Mouse (Mus musculus) spleen, postnatal 4 days (tissue): ENCODE data around the gene Rnf222.

Source experiments
- DNase-seq, 2 experiments: peaks; one replicate each; pipeline ENCODE4 v3.0.0; 2022; ENCODE audit warnings: low spot score in 2 of 2

The Rnf222 gene

DNA sequence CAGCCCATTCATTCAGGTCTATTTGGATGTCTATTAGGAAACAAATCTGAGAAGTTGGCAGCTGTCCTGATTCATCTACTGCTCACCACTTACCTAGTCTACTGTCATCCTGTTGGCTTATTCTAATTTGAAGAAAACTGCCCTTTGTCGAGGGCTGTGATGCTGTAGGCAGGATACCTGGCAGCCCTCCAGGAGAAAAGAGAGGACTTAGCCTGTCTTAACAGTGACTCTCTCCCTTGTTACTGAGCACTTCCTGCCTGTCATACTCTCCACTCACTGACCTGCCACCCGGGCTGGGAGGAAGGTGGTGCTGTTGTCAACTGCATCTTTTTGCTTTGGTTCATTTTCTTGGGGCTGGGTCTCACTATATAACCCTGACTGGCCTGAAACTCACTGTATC, 2.3 kb downstream of the Rnf222 start:
- DNase-seq: no peak

DNA sequence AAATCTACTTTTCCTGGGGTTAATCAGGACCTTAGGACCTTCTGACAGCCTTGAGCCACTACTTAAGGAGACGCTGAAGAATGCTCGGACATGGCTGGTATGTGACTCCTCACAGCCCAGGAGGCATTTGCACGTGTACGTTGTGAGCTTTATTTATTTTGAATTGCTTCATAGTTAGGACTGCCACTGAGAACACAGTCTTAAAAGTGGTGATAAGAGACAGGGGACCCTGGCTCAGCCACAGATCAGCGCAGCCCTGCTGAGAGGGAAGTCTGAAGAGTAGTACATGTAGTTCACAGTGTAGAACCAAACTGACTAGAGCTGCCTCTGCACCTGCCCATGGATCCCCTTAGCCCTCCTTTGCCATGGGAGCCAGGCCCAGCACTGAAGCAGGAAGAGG, 3.5 kb downstream of the Rnf222 start:
- no peak for DNase-seq

DNA sequence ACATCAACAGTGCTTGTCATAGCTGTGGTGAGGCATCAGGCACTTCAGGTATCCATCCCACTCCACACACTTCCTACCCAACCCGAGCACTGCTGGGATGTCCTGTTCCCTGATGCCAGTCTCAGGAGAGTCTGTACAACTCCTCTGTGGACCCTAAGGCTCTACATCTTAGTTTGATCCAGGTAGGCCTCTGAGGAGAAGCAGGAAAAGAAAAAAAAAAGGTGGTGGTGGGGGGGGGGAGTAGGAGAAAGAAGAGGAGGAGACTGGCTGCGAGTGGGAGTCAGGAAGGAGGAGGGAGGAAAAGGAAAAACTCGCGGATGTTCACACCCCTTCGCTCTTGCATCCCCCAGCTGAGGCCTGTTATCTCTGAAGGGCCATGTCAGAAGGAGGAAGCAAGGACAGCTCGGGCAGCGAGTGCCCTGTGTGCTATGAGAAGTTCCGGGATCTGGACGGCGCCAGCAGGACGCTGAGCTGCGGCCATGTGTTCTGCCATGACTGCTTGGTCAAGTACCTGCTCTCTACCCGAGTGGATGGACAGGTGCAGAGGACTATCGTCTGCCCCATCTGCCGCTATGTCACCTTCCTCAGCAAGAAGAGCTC, 4.0 kb downstream of the Rnf222 start:
- DNase-seq: no peak

DNA sequence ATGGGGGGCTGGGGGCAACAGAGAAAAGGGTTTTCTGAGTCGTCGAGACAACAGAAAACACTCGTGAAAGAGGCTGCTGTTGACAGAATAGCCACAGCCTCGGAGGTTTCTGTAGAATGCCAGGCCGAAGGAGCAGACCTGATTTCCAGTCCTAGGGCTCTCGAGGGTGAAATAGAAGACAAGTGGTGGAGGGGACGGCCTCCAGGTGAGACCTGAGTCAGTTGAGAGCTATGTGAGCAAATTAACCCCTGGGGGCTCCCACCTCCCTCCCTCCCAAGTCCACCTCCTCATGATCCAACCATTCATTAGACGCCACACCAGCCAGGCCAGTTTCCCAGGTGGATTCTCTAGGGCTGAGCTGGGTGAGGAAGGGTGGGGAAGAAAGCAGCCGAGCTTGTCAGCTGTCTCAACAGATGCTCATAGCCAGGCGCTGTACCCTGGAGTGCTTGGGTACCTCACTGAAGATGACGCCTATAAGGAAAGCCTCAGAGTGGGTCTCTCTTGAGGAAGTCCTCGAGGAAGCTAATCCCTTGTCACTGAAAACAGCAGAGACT, 5.6 kb downstream of the Rnf222 start:
- no peak for DNase-seq

DNA sequence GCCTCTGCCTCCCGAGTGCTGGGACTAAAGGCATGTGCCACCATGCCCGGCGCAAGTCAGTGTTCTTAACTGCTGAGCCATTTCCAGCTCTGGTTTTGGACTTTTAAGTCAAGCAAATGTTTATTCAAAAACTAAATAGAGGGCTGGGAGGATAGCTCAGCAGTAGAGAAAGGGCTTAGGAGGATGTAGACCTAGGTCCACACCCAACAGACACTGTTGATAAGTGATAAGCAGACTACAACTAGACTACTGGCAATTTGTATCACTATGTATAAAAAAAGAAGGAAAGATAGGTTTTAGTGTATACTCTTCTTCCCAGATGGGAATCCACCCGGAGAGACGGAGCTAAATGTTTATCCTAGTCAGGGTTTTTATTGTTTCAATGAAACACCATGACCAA, 7.9 kb downstream of the Rnf222 start:
- DNase-seq: no peak

DNA sequence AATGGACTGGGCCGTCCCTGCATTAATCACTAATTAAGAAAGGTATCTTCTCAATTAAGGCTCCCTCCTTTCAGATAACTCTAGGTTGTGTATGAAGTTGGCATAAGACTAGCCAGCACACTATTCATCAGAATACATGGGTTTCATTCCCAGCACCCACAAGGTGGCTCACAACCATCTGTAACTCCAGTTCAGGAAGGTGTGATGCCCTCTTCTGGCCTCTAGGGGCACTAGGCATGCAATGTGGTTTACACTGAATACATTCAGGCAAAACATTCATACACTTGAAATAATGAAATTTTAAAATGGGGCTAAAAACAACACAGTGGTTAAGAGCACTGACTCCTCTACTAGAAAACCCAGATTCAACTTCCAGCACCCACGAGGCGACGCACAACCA, 8.8 kb downstream of the Rnf222 start:
- peak; percentile 61 to 72 for DNase-seq

DNA sequence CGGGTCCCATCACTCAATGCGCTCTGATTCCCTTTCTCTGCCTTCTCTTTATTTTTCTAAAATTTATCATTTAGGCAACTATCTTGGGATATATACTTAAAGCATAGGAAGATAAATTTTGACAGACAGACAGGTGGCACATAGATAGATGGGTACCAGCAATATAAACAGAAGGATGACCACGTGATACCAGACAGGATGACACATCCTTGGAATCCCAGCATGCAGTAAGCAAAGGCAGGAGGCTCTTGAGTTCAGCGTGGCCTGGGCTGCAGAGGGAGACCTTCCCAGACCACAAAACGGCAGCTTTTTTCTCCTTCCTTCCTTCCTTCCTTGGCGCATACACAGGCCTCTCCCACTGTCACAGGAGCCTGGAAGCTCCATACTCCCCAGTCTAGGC, 9.5 kb downstream of the Rnf222 start:
- DNase-seq: no peak

DNA sequence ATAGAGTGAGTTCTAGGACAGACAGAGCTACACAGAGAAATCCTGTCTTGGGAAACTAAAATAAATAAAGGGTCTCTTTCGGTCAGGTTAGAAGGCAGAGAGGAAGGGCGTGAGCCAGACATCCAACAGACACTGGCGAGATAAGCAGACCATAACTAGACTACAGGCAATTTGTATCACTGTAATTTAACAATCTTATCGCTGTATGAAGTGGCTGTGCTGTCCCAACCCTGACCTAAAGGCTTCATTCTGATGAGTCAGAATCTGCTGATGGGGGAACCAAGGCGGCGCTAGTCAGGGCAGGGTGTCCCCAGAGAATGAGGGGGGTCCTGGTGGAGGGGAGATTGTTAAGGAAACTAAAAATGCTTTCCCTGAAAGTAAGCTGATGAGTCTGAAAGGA, 10.4 kb downstream of the Rnf222 start:
- no peak for DNase-seq

DNA sequence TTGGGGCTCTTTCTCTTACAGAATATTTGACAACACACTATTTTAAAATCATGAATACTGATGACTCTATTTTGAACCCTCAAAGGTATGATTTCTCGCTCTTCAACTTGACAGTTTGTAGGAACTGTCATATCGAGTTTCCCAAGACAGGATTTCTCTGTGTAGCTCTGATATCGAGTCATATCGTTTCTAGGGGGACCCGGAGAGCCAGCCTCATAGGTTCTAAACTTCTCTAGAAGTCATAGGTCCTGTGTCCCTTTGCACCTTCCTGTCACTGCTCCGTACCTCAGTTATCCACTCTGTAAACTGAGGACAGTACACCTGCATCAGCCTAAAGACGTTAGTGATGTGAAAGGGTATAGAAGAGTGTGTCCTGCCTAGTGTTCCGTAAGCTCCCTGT, 11.5 kb downstream of the Rnf222 start:
- DNase-seq: no peak

DNA sequence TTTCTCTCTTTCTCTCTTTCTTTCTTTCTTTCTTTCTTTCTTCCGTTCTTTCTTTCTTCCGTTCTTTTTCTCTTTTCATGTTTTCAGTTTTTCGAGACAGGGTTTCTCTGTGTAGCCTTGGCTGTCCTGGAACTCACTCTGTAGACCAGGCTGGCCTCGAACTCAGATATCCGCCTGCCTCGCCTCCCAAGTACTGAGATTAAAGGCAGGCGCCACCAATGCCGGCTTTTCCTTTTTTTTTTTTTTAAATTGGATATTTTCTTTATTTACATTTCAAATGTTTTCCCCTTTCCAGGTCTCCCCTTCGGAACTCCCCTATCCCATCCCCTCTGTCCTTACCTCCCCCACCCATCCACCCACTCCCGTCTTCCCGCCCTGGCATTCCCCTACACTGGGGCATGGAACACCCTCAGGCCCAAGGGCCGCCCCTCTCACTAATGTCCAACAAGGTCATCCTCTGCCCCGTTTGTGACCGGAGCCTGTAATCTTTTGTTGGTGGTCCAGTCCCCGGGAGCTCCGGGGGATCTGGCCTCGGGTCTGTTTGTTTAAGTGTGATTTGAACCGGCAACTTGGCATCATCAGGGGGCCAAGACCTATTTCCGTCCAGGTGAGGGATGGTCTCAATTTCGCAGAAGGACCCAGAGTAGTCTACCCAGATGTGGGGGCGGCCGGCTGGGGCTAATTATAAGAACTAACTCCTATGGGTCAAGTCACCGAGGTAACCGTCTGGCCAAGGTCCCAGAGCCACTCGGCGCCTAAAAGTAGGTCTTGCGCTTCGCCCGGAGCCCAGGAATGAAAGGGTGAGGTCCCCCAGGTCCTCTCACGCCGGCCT, 12.4 kb downstream of the Rnf222 start:
- DNase-seq: peak in 1 of 2 experiments; percentile 22

DNA sequence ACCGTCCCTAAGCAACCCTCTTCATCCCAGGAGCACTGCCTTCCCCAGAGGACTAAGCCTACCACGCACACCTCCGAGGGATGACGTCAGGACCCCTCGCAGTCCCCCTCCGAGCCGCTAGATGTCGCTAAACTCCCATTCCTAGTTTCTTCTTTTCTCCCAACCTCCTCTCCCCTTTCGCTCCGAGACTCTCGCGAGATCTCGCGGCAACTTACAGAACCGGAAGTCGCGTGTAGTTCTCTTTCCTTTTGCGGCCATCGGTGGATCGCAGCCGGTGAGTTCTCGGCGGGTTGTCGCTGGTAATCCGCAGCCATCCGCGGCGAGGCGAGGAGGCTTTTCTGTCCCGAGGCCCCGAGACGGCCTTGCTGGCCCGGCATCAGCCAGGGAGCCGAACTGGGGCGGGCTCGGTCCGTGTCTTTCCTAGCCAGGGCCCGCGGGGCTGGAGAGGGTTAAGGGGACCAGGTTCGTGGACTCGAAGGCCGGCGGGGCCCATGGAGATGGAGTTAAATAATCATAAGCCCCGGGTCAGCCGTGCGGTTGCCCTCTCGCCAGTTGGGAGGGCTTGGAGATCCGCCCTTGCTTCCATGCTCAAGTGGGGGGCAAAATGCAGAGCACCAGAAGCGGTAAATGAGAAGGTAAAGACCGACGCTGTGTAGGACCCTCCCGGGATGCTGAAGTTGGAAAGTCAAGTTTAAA, 13.1 kb downstream of the Rnf222 start, which contains the start of gene Rpl26:
Gene Rpl26 (plus strand): TSS at position 233 of the 696 bp plus-strand sequence.
- DNase-seq: peak; percentile 99 to 100

DNA sequence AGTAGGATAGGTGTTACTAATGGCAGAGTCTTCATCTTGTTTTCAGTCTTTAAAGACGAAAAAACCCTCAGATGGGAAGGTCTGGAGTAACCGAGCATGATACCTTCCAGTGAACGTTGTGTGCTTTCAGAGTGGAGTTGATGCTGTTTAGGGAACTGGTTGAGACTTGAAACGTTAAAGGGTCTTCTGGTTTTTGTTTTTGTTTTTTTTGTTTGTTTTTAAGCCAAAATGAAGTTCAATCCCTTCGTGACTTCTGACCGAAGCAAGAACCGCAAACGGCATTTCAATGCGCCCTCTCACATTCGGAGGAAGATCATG, 13.7 kb downstream of the Rnf222 start:
- DNase-seq: no peak

DNA sequence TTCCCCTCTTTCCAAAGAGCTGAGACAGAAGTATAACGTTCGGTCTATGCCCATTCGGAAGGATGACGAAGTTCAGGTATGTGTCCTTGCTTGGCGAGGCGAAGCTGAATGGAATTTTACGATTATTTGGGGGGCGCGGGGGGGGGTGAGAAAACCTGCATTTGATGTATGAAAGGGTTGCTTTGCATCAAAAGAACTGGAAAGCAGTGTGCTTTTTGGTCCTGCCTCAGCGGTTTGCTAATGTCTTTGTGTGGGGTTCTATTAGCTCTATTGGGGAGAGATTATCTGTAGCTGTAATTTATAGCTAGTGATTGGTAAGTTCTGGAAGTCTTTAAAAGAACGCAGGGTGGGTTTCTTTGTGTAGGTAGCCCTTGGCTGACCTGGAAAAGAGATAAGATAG, 14.0 kb downstream of the Rnf222 start:
- DNase-seq: no peak

DNA sequence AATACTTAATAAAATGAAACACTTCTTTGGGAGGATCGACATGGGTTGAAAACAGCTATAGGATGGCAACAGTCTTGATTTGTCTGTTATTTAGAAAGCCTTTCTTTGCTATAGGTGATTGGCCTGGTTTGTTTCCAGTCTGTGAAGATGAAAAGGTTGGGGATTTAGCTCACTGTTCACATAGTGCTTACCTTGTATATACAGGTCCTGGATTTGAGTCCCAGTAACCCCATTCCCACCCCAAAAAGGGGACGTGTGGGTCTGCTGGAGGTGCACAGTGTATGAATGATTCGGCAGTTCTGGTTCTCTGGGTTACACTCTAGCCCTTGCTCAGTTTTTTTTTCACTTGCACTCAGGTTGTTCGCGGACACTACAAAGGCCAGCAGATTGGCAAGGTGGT, 14.5 kb downstream of the Rnf222 start:
- no peak for DNase-seq

DNA sequence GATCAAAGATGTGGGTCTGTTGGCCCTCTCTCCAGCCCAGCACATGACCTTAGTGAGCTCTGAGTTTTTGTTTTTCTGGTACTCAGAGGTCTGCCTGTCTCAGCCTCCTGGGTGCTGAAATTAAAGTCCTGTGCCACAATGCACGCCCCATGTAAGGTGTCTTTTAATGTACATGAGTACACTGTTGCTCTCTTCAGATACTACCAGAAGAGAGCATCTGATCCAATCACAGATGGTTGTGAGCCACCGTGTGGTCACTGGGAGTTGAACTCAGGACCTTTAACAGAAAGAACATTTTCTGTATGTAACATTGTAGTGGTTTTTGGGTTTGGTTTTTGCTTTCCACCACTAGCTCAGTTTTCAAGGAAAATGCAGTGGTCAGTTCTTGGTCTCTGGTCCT, 15.4 kb downstream of the Rnf222 start:
- no peak for DNase-seq

DNA sequence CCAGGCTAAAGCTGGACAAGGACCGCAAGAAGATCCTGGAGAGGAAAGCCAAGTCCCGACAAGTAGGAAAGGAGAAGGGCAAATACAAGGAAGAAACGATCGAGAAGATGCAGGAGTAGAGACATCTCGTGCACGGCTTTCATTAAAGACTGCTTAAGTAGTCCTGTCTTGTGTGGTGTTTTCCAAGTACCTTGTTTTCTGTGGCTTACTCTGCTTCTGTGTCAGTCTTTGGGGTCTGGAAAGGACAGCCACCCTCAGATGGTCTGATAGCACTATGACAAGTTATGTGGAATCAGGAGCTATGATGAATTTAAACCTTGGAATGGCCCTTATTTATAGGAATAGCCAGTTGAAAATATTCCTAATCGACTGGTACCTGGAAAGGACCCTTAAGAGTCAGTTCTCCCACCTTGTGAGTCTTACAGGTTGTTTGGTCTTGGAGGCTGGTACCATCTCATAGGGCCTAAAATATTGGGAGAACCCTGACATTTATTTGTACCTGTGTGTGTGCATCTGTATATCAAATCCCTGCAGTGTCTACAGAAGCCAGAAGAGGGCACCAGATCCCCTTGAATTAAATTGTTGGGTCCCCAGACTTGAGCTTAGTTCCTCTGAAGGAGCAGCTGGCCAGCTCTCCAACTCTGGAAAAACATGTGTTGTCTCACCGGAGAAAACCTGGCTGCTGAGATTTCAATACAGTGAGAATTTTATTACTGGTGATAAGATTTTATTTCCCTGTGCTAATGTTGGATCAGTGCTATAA, 16.2 kb downstream of the Rnf222 start:
- peak; percentile 71 to 84 for DNase-seq

DNA sequence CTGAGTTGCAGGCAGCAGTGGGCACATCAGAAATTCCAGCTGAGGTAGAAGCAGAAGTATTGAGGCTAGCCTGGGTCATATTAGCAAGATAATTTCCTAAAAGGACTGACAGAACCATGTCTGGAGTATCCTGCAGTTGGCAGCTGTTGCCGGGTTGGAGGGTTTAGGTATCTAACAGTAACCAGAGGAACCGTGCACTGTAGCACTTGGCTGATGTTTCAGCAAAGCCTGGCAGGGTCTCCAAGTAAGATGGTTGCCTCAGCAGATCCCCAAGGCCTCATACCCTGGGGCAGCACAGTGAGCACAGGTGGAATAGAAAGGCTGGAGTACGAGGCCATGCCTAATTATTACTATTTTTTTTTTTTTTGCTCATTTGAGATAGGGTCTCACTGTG, 16.8 kb downstream of the Rnf222 start:
- DNase-seq: no peak

DNA sequence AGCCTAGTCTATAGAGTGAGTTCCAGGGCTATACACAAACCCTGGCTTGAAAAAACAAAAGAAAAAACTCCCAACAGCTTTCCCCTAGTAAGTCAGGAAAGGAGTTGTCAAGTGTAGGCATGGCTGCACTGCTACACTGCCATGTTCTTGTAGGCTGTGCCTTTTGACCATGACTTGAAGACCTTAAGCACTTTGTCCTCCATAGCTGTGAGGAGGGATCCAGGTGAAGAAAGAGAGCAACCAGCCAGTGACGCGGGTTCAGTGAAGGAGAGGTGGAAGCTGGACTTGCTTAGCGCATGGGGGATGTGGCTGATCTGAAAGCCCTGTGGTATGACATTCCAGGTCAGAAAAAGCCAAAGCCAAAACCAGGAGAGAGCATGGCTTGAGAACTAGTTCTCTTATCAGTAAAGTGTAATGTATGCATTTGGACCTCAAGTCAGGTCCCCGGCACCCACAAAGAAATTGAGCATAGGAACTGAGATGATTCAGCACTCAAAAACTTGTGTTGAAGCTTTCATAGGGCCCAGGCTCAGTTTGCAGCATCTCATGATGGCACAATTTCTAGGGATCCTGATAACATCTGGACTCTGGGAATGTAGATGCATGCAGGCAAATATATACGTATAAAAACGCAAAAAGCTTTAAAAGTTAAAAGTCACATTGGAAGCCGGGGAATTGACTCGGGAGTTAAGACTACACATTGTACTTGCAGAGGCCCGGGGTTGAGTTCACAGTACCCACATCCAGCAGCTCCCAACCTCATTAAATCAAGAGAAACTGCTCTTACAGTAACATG, 17.5 kb downstream of the Rnf222 start:
- no peak for DNase-seq

DNA sequence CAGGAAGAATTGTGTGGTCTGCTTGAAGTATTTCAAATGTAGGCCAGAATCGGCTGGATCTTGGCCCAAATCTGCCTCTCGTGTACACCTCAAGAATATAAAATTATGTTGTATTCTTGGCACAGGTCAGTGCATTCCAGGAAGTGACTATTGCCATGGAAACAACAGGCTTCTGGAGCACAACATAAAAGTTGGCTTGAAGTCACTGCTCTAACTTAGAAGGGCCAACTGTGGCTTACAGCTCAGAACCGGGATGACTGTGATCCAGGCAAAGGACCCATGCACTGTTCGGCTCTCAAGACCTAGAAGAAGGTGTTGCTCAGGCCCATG, 18.1 kb downstream of the Rnf222 start:
- no peak for DNase-seq

DNA sequence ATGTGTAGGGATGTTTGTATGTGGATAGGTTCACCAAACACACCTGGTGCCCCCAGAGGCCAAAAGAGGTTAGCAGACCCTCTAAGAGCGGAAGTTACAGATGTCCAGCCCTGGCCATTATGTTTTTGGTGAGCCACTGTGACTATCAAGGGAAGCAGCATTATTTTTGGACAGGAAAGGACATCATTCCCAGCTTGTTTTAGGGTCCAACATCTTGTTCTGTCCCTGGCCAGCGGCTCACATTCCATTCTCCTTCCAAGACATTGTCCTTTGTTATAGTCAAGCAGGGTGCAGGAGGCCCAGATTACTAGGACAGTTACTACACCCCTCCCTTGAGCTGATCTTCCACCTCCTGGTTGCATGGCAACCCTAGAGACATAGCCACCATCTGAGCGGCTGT, 18.9 kb downstream of the Rnf222 start:
- DNase-seq: no peak

DNA sequence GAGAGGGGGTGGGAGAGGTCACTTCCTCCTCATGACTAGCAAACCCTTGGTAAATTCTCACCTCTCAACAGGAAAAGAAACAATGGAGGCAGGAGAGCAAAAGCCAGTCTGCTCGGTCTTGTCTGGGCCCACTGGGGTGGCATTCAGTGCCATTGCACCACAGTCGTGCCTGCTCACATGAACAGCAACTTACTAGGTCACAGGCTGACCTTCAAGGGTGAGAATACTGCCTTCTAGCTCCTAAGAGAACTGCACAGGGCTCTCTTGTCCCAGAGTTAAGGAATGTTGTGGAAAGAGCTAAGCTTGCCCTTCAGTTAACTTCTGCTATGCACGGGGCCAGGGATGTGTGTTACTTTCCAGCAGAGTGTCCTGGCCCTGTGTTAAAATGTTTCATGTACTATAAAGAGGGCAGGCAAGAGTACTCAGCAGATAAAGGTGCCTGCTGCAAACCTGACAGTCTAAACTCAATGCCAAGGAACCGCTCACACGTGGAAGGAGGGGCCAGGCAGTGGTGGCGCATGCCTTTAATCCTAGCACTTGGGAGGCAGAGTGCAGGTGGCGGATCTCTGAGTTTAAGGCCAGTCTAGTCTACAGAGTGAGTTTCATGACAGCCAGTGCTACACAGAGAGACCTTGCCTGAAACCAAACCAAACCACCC, 20.6 kb downstream of the Rnf222 start:
- no peak for DNase-seq
